Mouse (Mus musculus): Measurements from ENCODE around the gene Enpep. TPM values are rescaled to one million over a fixed set of nuclear protein-coding genes. Genes with fewer than 3 reads are reported as not detected.

Enpep gene
- polyA plus RNA-seq, 1 experiment, result 1.7 TPM

- DNase-seq (ENCODE audit: low read depth), result no peak
These were observed 20.6 kb downstream of the Enpep start for GRCm38 (mm10) chr3:129311951-129312350.

GRCm38 (mm10) chr3:129309926-129310325 lies 22.6 kb downstream of the Enpep start:
- no peak for DNase-seq (ENCODE audit: low read depth)
- no peak for TF ChIP-seq CTCF (IDR thresholded peaks at IDR 0.05; ENCODE audit: borderline replicate concordance, extremely low read depth, insufficient read depth, insufficient read length)
- no peak for TF ChIP-seq POLR2A (IDR thresholded peaks at IDR 0.05; ENCODE audit: borderline replicate concordance, extremely low read depth, insufficient read depth, insufficient read length, poor library complexity, severe bottlenecking)

More at GRCm38 (mm10) chr3:129311951-129312350, 20.6 kb downstream of the Enpep start:
- no peak for TF ChIP-seq CTCF (IDR thresholded peaks at IDR 0.05; ENCODE audit: borderline replicate concordance, extremely low read depth, insufficient read depth, insufficient read length)
- no peak for TF ChIP-seq POLR2A (IDR thresholded peaks at IDR 0.05; ENCODE audit: borderline replicate concordance, extremely low read depth, insufficient read depth, insufficient read length, poor library complexity, severe bottlenecking)

- no peak for TF ChIP-seq CTCF (IDR thresholded peaks at IDR 0.05; ENCODE audit: borderline replicate concordance, extremely low read depth, insufficient read depth, insufficient read length)
- no peak for TF ChIP-seq POLR2A (IDR thresholded peaks at IDR 0.05; ENCODE audit: borderline replicate concordance, extremely low read depth, insufficient read depth, insufficient read length, poor library complexity, severe bottlenecking)
- peak; percentile 33 for DNase-seq (ENCODE audit: low read depth)
These were observed 23.6 kb downstream of the Enpep start for GRCm38 (mm10) chr3:129308876-129309275.

GRCm38 (mm10) chr3:129308102-129308752 lies 24.3 kb downstream of the Enpep start:
- no peak for TF ChIP-seq CTCF (IDR thresholded peaks at IDR 0.05; ENCODE audit: borderline replicate concordance, extremely low read depth, insufficient read depth, insufficient read length)
- DNase-seq (ENCODE audit: low read depth), result peak; percentile 88

GRCm38 (mm10) chr3:129303941-129304340 lies 28.6 kb downstream of the Enpep start:
- TF ChIP-seq POLR2A (IDR thresholded peaks at IDR 0.05; ENCODE audit: borderline replicate concordance, extremely low read depth, insufficient read depth, insufficient read length, poor library complexity, severe bottlenecking) (no peak), CTCF (IDR thresholded peaks at IDR 0.05; ENCODE audit: borderline replicate concordance, extremely low read depth, insufficient read depth, insufficient read length) (peak; percentile 74; the same call in 1 of the 2 replicates)
- DNase-seq (ENCODE audit: low read depth), result peak; percentile 80

GRCm38 (mm10) chr3:129299874-129300273 lies 32.6 kb downstream of the Enpep start:
- peak; percentile 64 for DNase-seq (ENCODE audit: low read depth)
- no peak for TF ChIP-seq POLR2A (IDR thresholded peaks at IDR 0.05; ENCODE audit: borderline replicate concordance, extremely low read depth, insufficient read depth, insufficient read length, poor library complexity, severe bottlenecking)
- peak; percentile 43; the same call in 1 of the 2 replicates for TF ChIP-seq CTCF (IDR thresholded peaks at IDR 0.05; ENCODE audit: borderline replicate concordance, extremely low read depth, insufficient read depth, insufficient read length)

- no peak for DNase-seq (ENCODE audit: low read depth)
- TF ChIP-seq CTCF (IDR thresholded peaks at IDR 0.05; ENCODE audit: borderline replicate concordance, extremely low read depth, insufficient read depth, insufficient read length) (no peak), POLR2A (IDR thresholded peaks at IDR 0.05; ENCODE audit: borderline replicate concordance, extremely low read depth, insufficient read depth, insufficient read length, poor library complexity, severe bottlenecking) (no peak)
These were observed 33.9 kb downstream of the Enpep start for GRCm38 (mm10) chr3:129298606-129299005.

- no peak for DNase-seq (ENCODE audit: low read depth)
- TF ChIP-seq CTCF (IDR thresholded peaks at IDR 0.05; ENCODE audit: borderline replicate concordance, extremely low read depth, insufficient read depth, insufficient read length) (no peak), POLR2A (IDR thresholded peaks at IDR 0.05; ENCODE audit: borderline replicate concordance, extremely low read depth, insufficient read depth, insufficient read length, poor library complexity, severe bottlenecking) (no peak)
These were observed 35.5 kb downstream of the Enpep start for GRCm38 (mm10) chr3:129296994-129297393.

GRCm38 (mm10) chr3:129295883-129296282 lies 36.6 kb downstream of the Enpep start:
- TF ChIP-seq POLR2A (IDR thresholded peaks at IDR 0.05; ENCODE audit: borderline replicate concordance, extremely low read depth, insufficient read depth, insufficient read length, poor library complexity, severe bottlenecking) (no peak), CTCF (IDR thresholded peaks at IDR 0.05; ENCODE audit: borderline replicate concordance, extremely low read depth, insufficient read depth, insufficient read length) (no peak)
- DNase-seq (ENCODE audit: low read depth), result no peak

DNA sequence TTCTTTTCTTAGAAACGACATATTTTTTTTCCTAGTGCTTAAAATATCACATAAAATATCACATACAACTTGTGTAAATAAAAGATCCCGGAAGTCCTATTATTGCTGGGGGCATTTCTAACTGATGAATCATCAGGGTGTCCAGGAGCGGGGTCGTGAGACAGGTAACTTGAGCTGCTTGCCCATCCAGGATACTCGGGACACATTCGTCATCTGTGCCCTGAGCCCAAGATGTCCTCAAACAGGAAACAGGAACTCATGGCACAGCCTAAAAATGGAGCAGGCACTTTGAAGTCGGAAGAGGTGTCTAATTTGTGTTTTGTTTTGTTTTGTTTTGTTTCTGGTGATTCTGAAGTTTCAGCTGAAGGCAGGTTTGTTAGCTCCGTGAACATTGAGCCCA lies 43.0 kb downstream of the Enpep start:
- no peak for DNase-seq (ENCODE audit: low read depth)
- TF ChIP-seq POLR2A (IDR thresholded peaks at IDR 0.05; ENCODE audit: borderline replicate concordance, extremely low read depth, insufficient read depth, insufficient read length, poor library complexity, severe bottlenecking), result no peak
- no peak for TF ChIP-seq CTCF (IDR thresholded peaks at IDR 0.05; ENCODE audit: borderline replicate concordance, extremely low read depth, insufficient read depth, insufficient read length)

- TF ChIP-seq POLR2A (IDR thresholded peaks at IDR 0.05; ENCODE audit: borderline replicate concordance, extremely low read depth, insufficient read depth, insufficient read length, poor library complexity, severe bottlenecking) (no peak), CTCF (IDR thresholded peaks at IDR 0.05; ENCODE audit: borderline replicate concordance, extremely low read depth, insufficient read depth, insufficient read length) (no peak)
These were observed 45.4 kb downstream of the Enpep start for GRCm38 (mm10) chr3:129287140-129287539.

DNA sequence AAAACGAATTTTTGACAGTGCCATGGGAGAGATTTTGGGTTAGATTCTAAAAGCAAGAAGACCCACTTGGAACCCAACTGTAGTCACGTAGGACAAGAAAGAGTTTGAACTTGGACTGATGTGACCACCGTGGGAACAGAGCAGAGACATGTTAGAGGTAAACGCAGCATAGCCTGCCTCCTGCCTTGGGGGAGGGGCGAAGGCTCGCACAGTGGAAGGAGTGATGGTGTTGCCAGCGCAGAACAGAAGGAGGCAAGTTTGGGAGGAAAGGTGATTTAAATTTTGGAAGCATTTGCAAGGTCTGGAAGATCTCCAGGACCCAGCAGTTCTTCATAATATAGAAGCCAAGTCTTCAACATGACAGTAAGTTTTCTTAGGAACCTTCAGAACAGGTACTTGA lies 46.1 kb downstream of the Enpep start:
- TF ChIP-seq POLR2A (IDR thresholded peaks at IDR 0.05; ENCODE audit: borderline replicate concordance, extremely low read depth, insufficient read depth, insufficient read length, poor library complexity, severe bottlenecking), result no peak
- TF ChIP-seq CTCF (IDR thresholded peaks at IDR 0.05; ENCODE audit: borderline replicate concordance, extremely low read depth, insufficient read depth, insufficient read length), result no peak
- no peak for DNase-seq (ENCODE audit: low read depth)

More at GRCm38 (mm10) chr3:129287140-129287539, 45.4 kb downstream of the Enpep start:
- DNase-seq (ENCODE audit: low read depth), result no peak
